In genomic region chr2:164430697-164431096, GRCm38 (mm10) we compare ENCODE assay signal across 11 mouse cellular contexts. TPM values are rescaled to one million over a fixed set of nuclear protein-coding genes. Genes with fewer than 3 reads are reported as not detected.
DNase-seq lines count a peak whose midpoint lies in the region; ATAC-seq and TF ChIP-seq lines count a peak whose summit lies in the region.
"Had no signal": no experiment of that assay in that cellular context is flagged by ENCODE, and none has a peak within 500 bp of the region (broad histone marks: within the 10 kb centered on the region; RNA-seq: fewer than 3 reads in every experiment).

No protein-coding gene starts in this region.

- H3K9me3 ChIP-seq in lung, embryonic 14.5 days (ENCODE audit: low read depth, low read length) = no peaks in the 10 kb centered on the region
- no peaks in the 10 kb centered on the region for H3K9me3 ChIP-seq in embryonic facial prominence, embryonic 13.5 days
- H3K9me3 ChIP-seq in midbrain, postnatal 0 days (ENCODE audit: low read length) = no peaks in the 10 kb centered on the region
- H3K9me3 ChIP-seq: hindbrain, embryonic 12.5 days had no signal

- peak; percentile 55 for ATAC-seq in lung, embryonic 14.5 days (ENCODE audit: insufficient read depth)
- ATAC-seq in embryonic facial prominence, embryonic 13.5 days (ENCODE audit: insufficient number of reproducible peaks, insufficient read depth, low FRiP score, low TSS enrichment, low read depth) = peak; percentile 52
- 0 out of 2 replicates have a peak, but pooled peaks have one; percentile 38 for ATAC-seq in megakaryocyte-erythroid progenitor cell, adult 5-6 weeks (replicated peaks; ENCODE audit: low FRiP score, low TSS enrichment, poor library complexity, severe bottlenecking)
- no peak for ATAC-seq in midbrain, postnatal 0 days (ENCODE audit: low FRiP score)
- ATAC-seq: forebrain, embryonic 14.5 days had no signal

- H3K4me1 ChIP-seq in lung, embryonic 14.5 days (ENCODE audit: insufficient read depth) = peaks cover 34% of the 10 kb centered on the region
- peaks cover 55% of the 10 kb centered on the region for H3K4me1 ChIP-seq in embryonic facial prominence, embryonic 13.5 days
- H3K4me1 ChIP-seq in midbrain, postnatal 0 days (ENCODE audit: insufficient read depth, low read length) = no peaks in the 10 kb centered on the region

- DNase-seq in lung, embryonic 14.5 days = peak; percentile 60
- DNase-seq in lung, postnatal 14 days = no peak
- peak; percentile 77 for DNase-seq in kidney, postnatal 14 days
- no peak for DNase-seq in MN1 (ENCODE audit: low spot score)
- DNase-seq in midbrain, postnatal 0 days (ENCODE audit: low spot score) = no peak
- DNase-seq in gastrocnemius, postnatal 36 days = no peak
- DNase-seq: thymus, adult 2 months had no signal

- no peaks in the 10 kb centered on the region for H3K27me3 ChIP-seq in lung, embryonic 14.5 days (ENCODE audit: insufficient read depth, low read length)
- no peaks in the 10 kb centered on the region for H3K27me3 ChIP-seq in embryonic facial prominence, embryonic 13.5 days
- H3K27me3 ChIP-seq in midbrain, postnatal 0 days (ENCODE audit: insufficient read depth, low read length) = no peaks in the 10 kb centered on the region

- H3K36me3 ChIP-seq in lung, embryonic 14.5 days (ENCODE audit: insufficient read depth) = peaks cover 31% of the 10 kb centered on the region
- H3K36me3 ChIP-seq in embryonic facial prominence, embryonic 13.5 days = peaks cover 41% of the 10 kb centered on the region
- H3K36me3 ChIP-seq in midbrain, postnatal 0 days (ENCODE audit: insufficient read depth, low read length) = no peaks in the 10 kb centered on the region
- H3K36me3 ChIP-seq: hindbrain, embryonic 12.5 days had no signal

- WGBS in lung, embryonic 14.5 days = 6% methylated on average over 7 of the region's 7 CpGs
- WGBS in embryonic facial prominence, embryonic 13.5 days = 7% methylated on average over 7 of the region's 7 CpGs
- 32% methylated on average over 7 of the region's 7 CpGs for WGBS in midbrain, postnatal 0 days

- peak; percentile 47 for TF ChIP-seq CTCF in lung, embryonic 14.5 days (IDR thresholded peaks at IDR 0.05; ENCODE audit: low read depth)
- no peak; the same call in 1 of the 2 replicates for TF ChIP-seq CTCF in midbrain, postnatal 0 days (IDR thresholded peaks at IDR 0.05)

- H3K27ac ChIP-seq in lung, embryonic 14.5 days (ENCODE audit: low read depth) = peak overlapping the region; percentile 13; the same call in 1 of the 2 replicates
- H3K27ac ChIP-seq in embryonic facial prominence, embryonic 13.5 days = peak overlapping the region; percentile 84
- H3K27ac ChIP-seq in midbrain, postnatal 0 days (ENCODE audit: low read depth, low read length) = no peak overlapping the region
- H3K27ac ChIP-seq: hindbrain, embryonic 12.5 days had no signal

- intact Hi-C loops in gastrocnemius, postnatal 36 days (cut with DNase I) = no loop called here

- no peak overlapping the region for H3K4me3 ChIP-seq in lung, embryonic 14.5 days (ENCODE audit: low read depth, low read length)
- H3K4me3 ChIP-seq in embryonic facial prominence, embryonic 13.5 days = 0 out of 2 replicates have a peak overlapping the region, but pooled peaks have one; percentile 4
- no peak overlapping the region for H3K4me3 ChIP-seq in midbrain, postnatal 0 days (ENCODE audit: low read depth, low read length)
- H3K4me3 ChIP-seq: hindbrain, embryonic 12.5 days had no signal

- H3K4me2 ChIP-seq in lung, embryonic 14.5 days = peak overlapping the region; percentile 23; the same call in 1 of the 2 replicates
- peak overlapping the region; percentile 41 for H3K4me2 ChIP-seq in embryonic facial prominence, embryonic 13.5 days
- H3K4me2 ChIP-seq in midbrain, postnatal 0 days (ENCODE audit: low read depth, low read length, poor library complexity, severe bottlenecking) = no peak overlapping the region
- H3K4me2 ChIP-seq: hindbrain, embryonic 12.5 days had no signal

- no peak overlapping the region for H3K9ac ChIP-seq in lung, embryonic 14.5 days
- H3K9ac ChIP-seq in embryonic facial prominence, embryonic 13.5 days = 0 out of 2 replicates have a peak overlapping the region, but pooled peaks have one; percentile 54
- no peak overlapping the region for H3K9ac ChIP-seq in midbrain, postnatal 0 days (replicated peaks; ENCODE audit: low read length, poor library complexity, severe bottlenecking)
- H3K9ac ChIP-seq: hindbrain, embryonic 12.5 days had no signal

RNA-seq across cellular contexts. Expression of gene Sdc4, which starts 13.0 kb away (rescaled TPM):
- polyA plus RNA-seq in lung, embryonic 14.5 days (2014; fragmentation: Nextera tagmentation; extraction: Ambion mirVana) = 101 and 103 TPM in 2 replicates
- polyA plus RNA-seq in embryonic facial prominence, embryonic 13.5 days (2015; fragmentation: Nextera tagmentation; extraction: Ambion mirVana) = 81.5 and 87.8 TPM in 2 replicates
- 1.0 and 5.3 TPM in 2 replicates for total RNA-seq in megakaryocyte-erythroid progenitor cell, adult 5-6 weeks (2014; fragmentation: Nextera tagmentation)
- total RNA-seq in megakaryocyte-erythroid progenitor cell, adult 5-6 weeks (2017) = 0.23 and 1.3 TPM in 2 replicates
- total RNA-seq in midbrain, postnatal 0 days (2014; rRNA removed) = 13.8 and 20.3 TPM in 2 replicates
- polyA plus RNA-seq in midbrain, postnatal 0 days (2015; fragmentation: Nextera tagmentation; extraction: Ambion mirVana) = 18.3 and 19.3 TPM in 2 replicates
- 10 to 100 TPM; 36.5 to 50.3 TPM for total RNA-seq in gastrocnemius, postnatal 36 days (2021)

RNA-seq across cellular contexts. Expression of gene Matn4, which starts 25.7 kb away (rescaled TPM):
- polyA plus RNA-seq in lung, embryonic 14.5 days (2014; fragmentation: Nextera tagmentation; extraction: Ambion mirVana) = 5.5 and 6.7 TPM in 2 replicates
- polyA plus RNA-seq in embryonic facial prominence, embryonic 13.5 days (2015; fragmentation: Nextera tagmentation; extraction: Ambion mirVana) = 66.0 and 105 TPM in 2 replicates
- total RNA-seq in megakaryocyte-erythroid progenitor cell, adult 5-6 weeks (2014; fragmentation: Nextera tagmentation) = not detected in 2 replicates
- total RNA-seq in megakaryocyte-erythroid progenitor cell, adult 5-6 weeks (2017) = 0.09 TPM in 1 of 2 replicates, not detected in the other
- total RNA-seq in midbrain, postnatal 0 days (2014; rRNA removed) = 1.9 and 2.0 TPM in 2 replicates
- polyA plus RNA-seq in midbrain, postnatal 0 days (2015; fragmentation: Nextera tagmentation; extraction: Ambion mirVana) = 1.9 and 2.1 TPM in 2 replicates
- total RNA-seq in gastrocnemius, postnatal 36 days (2021) = 1 to 10 TPM; 1.5 to 1.7 TPM

RNA-seq across cellular contexts. Expression of gene Sys1, which starts 26.1 kb away (rescaled TPM):
- 65.6 and 68.7 TPM in 2 replicates for polyA plus RNA-seq in lung, embryonic 14.5 days (2014; fragmentation: Nextera tagmentation; extraction: Ambion mirVana)
- polyA plus RNA-seq in embryonic facial prominence, embryonic 13.5 days (2015; fragmentation: Nextera tagmentation; extraction: Ambion mirVana) = 56.0 and 65.9 TPM in 2 replicates
- total RNA-seq in megakaryocyte-erythroid progenitor cell, adult 5-6 weeks (2014; fragmentation: Nextera tagmentation) = 25.7 and 26.7 TPM in 2 replicates
- total RNA-seq in megakaryocyte-erythroid progenitor cell, adult 5-6 weeks (2017) = 10.9 and 16.0 TPM in 2 replicates
- total RNA-seq in midbrain, postnatal 0 days (2014; rRNA removed) = 194 and 206 TPM in 2 replicates
- 103 and 108 TPM in 2 replicates for polyA plus RNA-seq in midbrain, postnatal 0 days (2015; fragmentation: Nextera tagmentation; extraction: Ambion mirVana)
- 10 to 100 TPM; 17.2 to 20.3 TPM for total RNA-seq in gastrocnemius, postnatal 36 days (2021)

RNA-seq across cellular contexts. Expression of gene Rbpjl, which starts 27.8 kb away (rescaled TPM):
- 4.9 and 5.1 TPM in 2 replicates for polyA plus RNA-seq in lung, embryonic 14.5 days (2014; fragmentation: Nextera tagmentation; extraction: Ambion mirVana)
- 0.59 and 1.0 TPM in 2 replicates for polyA plus RNA-seq in embryonic facial prominence, embryonic 13.5 days (2015; fragmentation: Nextera tagmentation; extraction: Ambion mirVana)
- total RNA-seq in megakaryocyte-erythroid progenitor cell, adult 5-6 weeks (2014; fragmentation: Nextera tagmentation) = not detected in 2 replicates
- total RNA-seq in megakaryocyte-erythroid progenitor cell, adult 5-6 weeks (2017) = not detected in 2 replicates
- total RNA-seq in midbrain, postnatal 0 days (2014; rRNA removed) = 0.77 TPM in 1 of 2 replicates, not detected in the other
- 0.04 TPM in 1 of 2 replicates, not detected in the other for polyA plus RNA-seq in midbrain, postnatal 0 days (2015; fragmentation: Nextera tagmentation; extraction: Ambion mirVana)
- total RNA-seq in gastrocnemius, postnatal 36 days (2021) = not detected
- polyA plus RNA-seq: forebrain, embryonic 14.5 days had no signal

RNA-seq across cellular contexts. Expression of gene Gm20458, which starts 30.1 kb away (rescaled TPM):
- polyA plus RNA-seq in lung, embryonic 14.5 days (2014; fragmentation: Nextera tagmentation; extraction: Ambion mirVana) = 14.4 and 14.9 TPM in 2 replicates
- polyA plus RNA-seq in embryonic facial prominence, embryonic 13.5 days (2015; fragmentation: Nextera tagmentation; extraction: Ambion mirVana) = 7.7 and 8.3 TPM in 2 replicates
- not detected in 2 replicates for total RNA-seq in megakaryocyte-erythroid progenitor cell, adult 5-6 weeks (2014; fragmentation: Nextera tagmentation)
- total RNA-seq in megakaryocyte-erythroid progenitor cell, adult 5-6 weeks (2017) = not detected in 2 replicates
- 4.7 and 15.0 TPM in 2 replicates for total RNA-seq in midbrain, postnatal 0 days (2014; rRNA removed)
- 6.9 and 7.2 TPM in 2 replicates for polyA plus RNA-seq in midbrain, postnatal 0 days (2015; fragmentation: Nextera tagmentation; extraction: Ambion mirVana)
- total RNA-seq in gastrocnemius, postnatal 36 days (2021) = 1 to 10 TPM; 2.5 to 5.3 TPM

Comparison
In these comparisons a context has a peak if more than half of its experiments do, and no peak if none do; other contexts are left out.
1. DNase-seq: peak in lung, embryonic 14.5 days (single experiment) and kidney, postnatal 14 days (single experiment); none in lung, postnatal 14 days (single experiment), MN1 (single experiment), midbrain, postnatal 0 days (single experiment) and gastrocnemius, postnatal 36 days (0 of 2).